Mouse (Mus musculus) heart, postnatal 36 days (tissue): ENCODE data around the gene Gpr33. TPM values are rescaled to one million over a fixed set of nuclear protein-coding genes. Genes with fewer than 3 reads are reported as not detected.

ENCODE experiments used
- DNase-seq, 2 experiments: peaks; one replicate each; pipeline ENCODE4 v3.0.0; 2021 to 2022
- intact Hi-C: fragments of 180-260 bp; cut with DNase I; formaldehyde crosslinking; loops from one replicate; pipeline ENCODE4 v1.15.1; 2025
- total RNA-seq, 2 experiments: library from RNA; stranded (reverse); gene quantifications; 2 replicates each; pipeline ENCODE4 v1.2.3; 2021

Gene Gpr33
- total RNA-seq, 2 experiments from 2014 or later, result not detected

GRCm38 (mm10) chr12:51988536-51988935, 39.3 kb downstream of the Gpr33 start:
- intact Hi-C loops, result no loop called here
- no peak for DNase-seq

GRCm38 (mm10) chr12:51985826-51986225, 42.0 kb downstream of the Gpr33 start:
- intact Hi-C loops, result no loop called here
- DNase-seq, result no peak

GRCm38 (mm10) chr12:51985163-51985748, 42.6 kb downstream of the Gpr33 start:
- intact Hi-C loops, result no loop called here
- DNase-seq, result no peak

- intact Hi-C loops, result no loop called here
- no peak for DNase-seq
These were observed 44.2 kb downstream of the Gpr33 start for GRCm38 (mm10) chr12:51983625-51984024.

GRCm38 (mm10) chr12:51976531-51976930, 51.3 kb downstream of the Gpr33 start:
- intact Hi-C loops, result no loop called here
- peak in 1 of 2 experiments; percentile 14 for DNase-seq

- intact Hi-C loops, result no loop called here
- DNase-seq, result no peak
These were observed 53.5 kb downstream of the Gpr33 start for GRCm38 (mm10) chr12:51974381-51974780.

Other genes starting within 250 kb of the Gpr33 start
- 10 to 100 TPM; 83.2 to 88.7 TPM for gene Hectd1, start 198.5 kb downstream of the Gpr33 start, total RNA-seq
- gene Heatr5a, start 56.7 kb downstream of the Gpr33 start, total RNA-seq, result 10 to 100 TPM; 18.8 to 20.9 TPM
- 1 to 10 TPM; 5.1 to 6.1 TPM for gene Dtd2, start 21.6 kb downstream of the Gpr33 start, total RNA-seq
- 1 to 10 TPM; 8.4 to 9.9 TPM for gene Nubpl, start 69.7 kb upstream of the Gpr33 start, total RNA-seq